Mouse (Mus musculus) olfactory bulb, adult 2 months (tissue): Measurements from ENCODE around the gene Ctnna3. TPM values are rescaled to one million over a fixed set of nuclear protein-coding genes. Genes with fewer than 3 reads are reported as not detected.
"Not testable (repeated sequence)": the region's sequence is repeated elsewhere in the genome, so short reads cannot be mapped to it uniquely, and the experiment has no call there.

ENCODE experiments used
- H3K27ac ChIP-seq: fragments of 200-500 bp; 2 replicates; pipeline ENCODE4 v1.5.1; 2012; ENCODE audit warnings: low read depth, low read length; ENCODE audit not compliant: insufficient read depth
- H3K4me1 ChIP-seq: fragments of 200-500 bp; 2 replicates; pipeline ENCODE4 v1.6.1; 2012; ENCODE audit warnings: low read length; ENCODE audit not compliant: control insufficient read depth, insufficient read depth
- H3K4me3 ChIP-seq: fragments of 200-500 bp; 2 replicates; pipeline ENCODE4 v1.5.1; 2012; ENCODE audit warnings: mild to moderate bottlenecking, low read depth, low read length, moderate library complexity; ENCODE audit not compliant: insufficient read depth
- CTCF ChIP-seq: fragments of 200-500 bp; IDR thresholded peaks from 2 replicates; pipeline ENCODE4 v1.5.1; 2012; ENCODE audit warnings: low read depth, mild to moderate bottlenecking, low read length, moderate library complexity; ENCODE audit not compliant: insufficient read depth
- POLR2A ChIP-seq: fragments of 200-500 bp; IDR thresholded peaks from 2 replicates; pipeline ENCODE4 v1.6.1; 2012; ENCODE audit warnings: mild to moderate bottlenecking, low read depth, low read length, moderate library complexity; ENCODE audit not compliant: insufficient read depth
- WGBS: fragments of 180-500 bp; shearing (Covaris S2); methylation state at CpG from one replicate; pipeline ENCODE4 v1.1.7; 2018; 5-methylcytosine and 5-hydroxymethylcytosine counted together
- polyA plus RNA-seq: library from polyadenylated mRNA; stranded (reverse); fragments of >200 nt; gene quantifications from 2 replicates; pipeline ENCODE4 v1.2.4, GENCODE M21; 2012; ENCODE audit warnings: low replicate concordance; ENCODE audit not compliant: missing spikeins, insufficient read depth, insufficient read length

Ctnna3 gene
- polyA plus RNA-seq, 1 experiment, result not detected

DNA sequence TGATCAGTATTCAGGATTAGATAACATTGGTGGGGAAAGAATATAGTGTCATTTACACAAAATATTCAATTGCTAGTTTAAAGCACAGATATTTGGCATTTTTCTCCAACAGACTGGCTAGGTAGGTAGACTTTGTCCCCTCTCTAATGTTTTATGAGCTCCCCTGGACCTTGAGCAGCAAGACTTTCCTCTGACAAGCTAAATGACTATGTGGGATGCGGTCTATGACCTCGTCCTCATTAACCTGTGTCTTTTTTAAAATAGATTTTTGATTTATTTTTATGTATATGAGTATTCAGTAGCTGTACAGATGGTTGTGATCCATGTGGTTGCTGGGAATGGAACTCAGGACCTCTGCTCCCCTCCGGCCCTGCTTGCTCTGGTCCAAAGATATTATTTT lies 1471.8 kb downstream of the Ctnna3 start:
- no peak overlapping the region for H3K27ac ChIP-seq
- no peaks in the 10 kb centered on the region for H3K4me1 ChIP-seq
- WGBS, result 82% methylated on average over 3 of the region's 3 CpGs
- no peak overlapping the region for H3K4me3 ChIP-seq
- no peak for TF ChIP-seq POLR2A
- TF ChIP-seq CTCF, result no peak

DNA sequence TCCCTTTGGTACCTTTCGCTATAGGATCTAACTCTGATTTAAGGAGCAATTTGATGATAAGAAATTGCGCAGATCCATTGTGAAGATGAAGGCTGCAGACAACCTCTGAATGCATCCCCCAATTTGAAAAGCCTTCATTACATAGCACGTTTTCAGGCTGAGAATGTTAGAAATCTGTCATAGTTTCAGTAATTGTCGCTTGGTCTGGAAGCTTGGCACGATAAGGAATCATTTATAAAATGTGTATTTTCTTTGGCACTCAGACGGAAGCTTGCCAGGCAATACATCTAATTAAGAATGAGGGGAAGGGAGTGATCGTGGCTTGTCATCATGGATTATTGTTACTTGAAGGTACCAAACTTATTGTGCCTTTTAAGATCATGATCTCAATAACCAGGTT lies 1511.1 kb downstream of the Ctnna3 start:
- no peaks in the 10 kb centered on the region for H3K4me1 ChIP-seq
- TF ChIP-seq CTCF (no peak), POLR2A (no peak)
- WGBS, result 58% methylated on average over 7 of the region's 7 CpGs
- H3K4me3 ChIP-seq, result no peak overlapping the region
- no peak overlapping the region for H3K27ac ChIP-seq

DNA sequence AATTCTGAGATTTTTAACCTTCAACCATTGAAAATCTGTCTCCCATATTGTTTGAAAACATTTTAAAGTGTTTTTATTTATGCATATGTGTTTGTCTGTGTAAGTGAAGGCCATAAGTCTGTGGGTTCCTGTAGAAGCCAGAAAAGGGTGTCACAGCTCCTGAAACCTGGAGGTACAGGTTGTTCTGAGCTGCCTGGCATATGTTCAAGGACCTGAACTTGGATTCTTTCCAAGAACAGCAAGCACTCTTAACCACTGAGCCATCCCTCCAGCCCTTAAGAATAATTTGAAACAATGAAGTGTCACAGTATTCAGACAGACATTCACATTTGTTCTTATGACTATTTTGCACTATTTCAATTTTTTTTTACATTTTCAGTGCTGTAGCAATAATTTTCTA lies 1528.5 kb downstream of the Ctnna3 start:
- TF ChIP-seq CTCF, result no peak
- no peak for TF ChIP-seq POLR2A
- no peak overlapping the region for H3K27ac ChIP-seq
- H3K4me3 ChIP-seq, result no peak overlapping the region
- no peaks in the 10 kb centered on the region for H3K4me1 ChIP-seq

DNA sequence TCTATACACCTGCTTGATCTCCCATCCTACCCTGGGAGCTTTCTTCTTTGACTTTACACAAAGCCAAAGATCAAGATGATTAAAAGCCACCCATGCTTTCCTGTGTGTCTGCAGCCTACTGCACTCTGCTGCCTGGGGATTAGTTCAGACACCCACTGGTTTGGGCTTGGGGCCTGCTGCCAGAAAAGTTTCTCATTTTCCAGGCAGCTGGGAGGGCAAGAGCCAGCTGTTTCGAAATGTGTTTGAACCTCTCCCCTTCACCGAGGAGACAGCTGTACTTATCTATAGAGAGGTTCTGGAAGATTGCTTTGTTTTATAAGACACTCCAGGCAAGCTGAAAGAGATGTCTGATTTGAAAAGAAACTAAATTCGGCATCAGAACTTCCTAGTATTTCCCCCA lies 1563.0 kb downstream of the Ctnna3 start:
- no peaks in the 10 kb centered on the region for H3K4me1 ChIP-seq
- no peak overlapping the region for H3K27ac ChIP-seq
- WGBS, result 31% methylated on average over 3 of the region's 3 CpGs
- TF ChIP-seq CTCF (no peak), POLR2A (no peak)
- H3K4me3 ChIP-seq, result no peak overlapping the region

DNA sequence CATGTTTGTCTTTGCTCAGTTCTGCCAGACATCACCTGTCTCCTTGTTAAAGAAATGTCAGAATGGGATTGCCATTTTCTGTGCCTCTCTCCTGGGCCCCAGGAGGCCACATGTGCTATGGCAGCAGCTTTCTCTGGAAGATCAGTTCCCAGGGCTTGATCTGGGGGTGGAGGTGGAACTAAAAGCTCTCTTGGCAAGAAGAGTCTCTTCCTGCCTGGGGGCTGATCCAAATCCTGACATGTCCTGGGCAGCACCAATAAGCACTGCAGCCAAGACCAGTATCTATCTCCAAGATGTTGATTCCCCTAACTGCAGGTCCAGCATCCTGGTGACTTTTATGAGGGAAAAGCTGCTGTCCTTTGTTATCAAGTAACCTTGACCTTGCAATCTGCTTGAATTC lies 1583.6 kb downstream of the Ctnna3 start:
- no peak for TF ChIP-seq CTCF
- no peak for TF ChIP-seq POLR2A
- Histone ChIP-seq H3K27ac (no peak overlapping the region), H3K4me3 (no peak overlapping the region), H3K4me1 (no peaks in the 10 kb centered on the region)

DNA sequence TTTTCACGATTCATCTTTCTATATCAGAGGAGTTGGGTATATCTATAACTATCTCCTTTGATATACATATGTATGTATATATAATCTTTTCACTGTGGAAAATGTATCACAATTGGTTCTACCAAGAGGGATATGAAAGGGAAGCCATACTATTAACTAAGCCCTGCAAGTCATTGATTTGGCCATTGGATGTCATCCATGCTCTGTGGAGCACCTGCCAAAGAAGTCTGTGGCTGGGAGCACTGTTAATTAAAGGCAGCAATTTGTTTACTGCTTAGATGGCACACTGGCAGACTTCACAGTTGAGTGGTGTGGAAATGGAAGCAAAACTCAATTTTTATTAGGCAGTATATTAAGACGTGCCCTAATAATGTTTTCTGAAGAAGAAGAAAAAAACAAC lies 1592.8 kb downstream of the Ctnna3 start:
- Histone ChIP-seq H3K4me1 (no peaks in the 10 kb centered on the region), H3K4me3 (no peak overlapping the region), H3K27ac (no peak overlapping the region)
- 71% methylated on average over 2 of the region's 2 CpGs for WGBS
- TF ChIP-seq CTCF (no peak), POLR2A (no peak)

DNA sequence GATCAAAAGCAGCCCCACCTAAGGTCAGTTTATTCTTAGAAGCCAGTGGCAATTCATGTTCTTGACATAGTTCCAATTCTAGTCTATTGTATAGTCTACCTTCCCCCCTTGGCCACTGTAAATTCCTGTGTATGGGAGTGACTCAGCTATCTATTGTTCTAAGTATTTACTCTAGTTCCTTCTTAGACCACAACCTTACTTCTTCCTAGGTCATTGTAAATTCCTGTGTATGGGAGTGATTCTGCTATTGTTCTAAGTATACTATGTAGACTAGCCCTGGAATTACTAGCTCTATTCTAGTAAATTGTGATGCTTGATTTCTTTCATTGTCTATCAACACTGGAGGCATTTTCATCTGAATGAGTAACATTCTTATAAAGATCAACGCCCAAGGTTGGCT lies 1603.6 kb downstream of the Ctnna3 start:
- H3K4me3 ChIP-seq, result not testable (repeated sequence)
- WGBS, result 77% methylated on average over 1 of the region's 1 CpGs

More for the DNA sequence above, 1603.6 kb downstream of the Ctnna3 start:
- not testable (repeated sequence) for H3K4me1 ChIP-seq, H3K27ac ChIP-seq

Other genes with a start within 250 kb of the Ctnna3 start
- not detected in 2 replicates for gene Mypn, start 226.1 kb upstream of the Ctnna3 start, polyA plus RNA-seq
- gene Herc4, start 186.3 kb upstream of the Ctnna3 start, polyA plus RNA-seq, result not detected in 2 replicates
- gene Sirt1, start 48.4 kb upstream of the Ctnna3 start, polyA plus RNA-seq, result not detected in 2 replicates
- not detected in 2 replicates for gene Dnajc12, start 47.7 kb upstream of the Ctnna3 start, polyA plus RNA-seq
- not detected in 2 replicates for gene Gm7075, start 8.3 kb upstream of the Ctnna3 start, polyA plus RNA-seq